Mouse (Mus musculus): ENCODE measurements around the gene Pdk3.
A peak's percentile ranks its signal among the peaks of the same experiment; 100 is the strongest.

Gene Pdk3

GRCm38 (mm10) chrX:93831561-93832336, at the start of gene Pdk3:
TSS of gene Pdk3 (minus strand) at chrX:93832201.
- DNase-seq (ENCODE audit: low spot score), result peak; percentile 62

GRCm38 (mm10) chrX:93877634-93878016, 45.6 kb upstream of the Pdk3 start:
- no peak for DNase-seq (ENCODE audit: low spot score)

- DNase-seq (ENCODE audit: low spot score), result no peak
Observed at GRCm38 (mm10) chrX:93876981-93877633, 45.1 kb upstream of the Pdk3 start.

GRCm38 (mm10) chrX:93863393-93863792, 31.4 kb upstream of the Pdk3 start:
- no peak for DNase-seq (ENCODE audit: low spot score)

- no peak for DNase-seq (ENCODE audit: low spot score)
Observed at GRCm38 (mm10) chrX:93862525-93863086, 30.6 kb upstream of the Pdk3 start.

- no peak for DNase-seq (ENCODE audit: low spot score)
Observed at GRCm38 (mm10) chrX:93857756-93858155, 25.8 kb upstream of the Pdk3 start.

GRCm38 (mm10) chrX:93832337-93832884, 410 bp upstream of the Pdk3 start:
- DNase-seq (ENCODE audit: low spot score), result no peak

GRCm38 (mm10) chrX:93825787-93826186, 6.2 kb downstream of the Pdk3 start:
- no peak for DNase-seq (ENCODE audit: low spot score)

- no peak for DNase-seq (ENCODE audit: low spot score)
Observed at GRCm38 (mm10) chrX:93808040-93808439, 24.0 kb downstream of the Pdk3 start.

GRCm38 (mm10) chrX:93793168-93793567, 38.8 kb downstream of the Pdk3 start:
- peak; percentile 8 for DNase-seq (ENCODE audit: low spot score)

- DNase-seq (ENCODE audit: low spot score), result no peak
Observed at GRCm38 (mm10) chrX:93789562-93789961, 42.4 kb downstream of the Pdk3 start.

GRCm38 (mm10) chrX:93760770-93761169, 71.2 kb downstream of the Pdk3 start:
- DNase-seq (ENCODE audit: low spot score), result no peak

GRCm38 (mm10) chrX:93756867-93757455, 75.0 kb downstream of the Pdk3 start:
- no peak for DNase-seq (ENCODE audit: low spot score)

GRCm38 (mm10) chrX:93755210-93755842, 76.7 kb downstream of the Pdk3 start:
- no peak for DNase-seq (ENCODE audit: low spot score)

- DNase-seq (ENCODE audit: low spot score), result no peak
Observed at GRCm38 (mm10) chrX:93750566-93750965, 81.4 kb downstream of the Pdk3 start.

- DNase-seq (ENCODE audit: low spot score), result no peak
Observed at GRCm38 (mm10) chrX:93749165-93749564, 82.8 kb downstream of the Pdk3 start.

GRCm38 (mm10) chrX:93732975-93733748, 98.8 kb downstream of the Pdk3 start:
- no peak for DNase-seq (ENCODE audit: low spot score)

- no peak for DNase-seq (ENCODE audit: low spot score)
Observed at GRCm38 (mm10) chrX:93732407-93732806, 99.6 kb downstream of the Pdk3 start.

GRCm38 (mm10) chrX:93730854-93731253, 101.1 kb downstream of the Pdk3 start:
- DNase-seq (ENCODE audit: low spot score), result no peak

- DNase-seq (ENCODE audit: low spot score), result no peak
Observed at GRCm38 (mm10) chrX:93729529-93729928, 102.5 kb downstream of the Pdk3 start.
